Mouse (Mus musculus) E14TG2a.4 (cell line): ENCODE data around the gene Agbl4.

Experiments
- CTCF ChIP-seq: conservative IDR thresholded peaks from 2 replicates; pipeline ENCODE4 v1.5.1; 2014; ENCODE audit warnings: low read length
- POU5F1 ChIP-seq: IDR thresholded peaks from 2 replicates; pipeline ENCODE4 v1.6.1; 2014; ENCODE audit warnings: low read length, borderline replicate concordance

DNA sequence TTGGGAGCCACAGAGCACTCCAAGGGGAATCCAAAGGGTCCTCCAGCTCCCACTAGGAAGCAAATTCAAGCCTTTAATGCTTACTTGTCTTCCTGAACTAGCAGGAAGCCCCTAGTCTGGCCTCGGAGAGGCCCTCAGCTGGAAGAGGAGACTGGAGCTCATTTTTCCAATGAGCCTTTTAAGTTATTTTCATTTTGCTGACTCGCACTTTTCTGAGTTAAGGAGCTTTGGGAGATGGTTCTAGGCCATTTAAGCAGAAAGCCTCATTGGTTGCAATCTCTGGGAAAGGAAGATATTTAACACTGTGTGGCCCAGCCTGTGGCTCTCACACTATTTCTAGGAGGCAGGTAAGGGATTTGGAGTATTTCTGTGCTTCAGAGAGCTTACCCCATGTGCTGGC, 1072.4 kb downstream of the Agbl4 start:
- TF ChIP-seq CTCF (no peak), POU5F1 (no peak)
